Mouse (Mus musculus) limb, embryonic 12.5 days (tissue): ENCODE measurements around the gene Dspp. TPM values are rescaled to one million over a fixed set of nuclear protein-coding genes. Genes with fewer than 3 reads are reported as not detected.

Experiments used
- ATAC-seq: fragments of 200-750 bp; cut with Nextera tagmentation; 2 replicates; pipeline ENCODE4 v1.8.0; 2017; ENCODE audit warnings: low read depth, moderate TSS enrichment; ENCODE audit not compliant: insufficient number of reproducible peaks, insufficient read depth, low FRiP score, low TSS enrichment
- H3K27ac ChIP-seq: fragments of 300-500 bp; sonication (generic); 2 replicates; pipeline ENCODE4 v1.5.1; 2016; ENCODE audit warnings: mild to moderate bottlenecking, moderate library complexity
- H3K27me3 ChIP-seq: fragments of 300-500 bp; sonication (generic); 2 replicates; pipeline ENCODE4 v1.6.1; 2016; ENCODE audit warnings: mild to moderate bottlenecking, moderate library complexity
- H3K36me3 ChIP-seq: fragments of 300-500 bp; sonication (generic); 2 replicates; pipeline ENCODE4 v1.6.1; 2016; ENCODE audit warnings: mild to moderate bottlenecking, moderate library complexity
- H3K4me1 ChIP-seq: fragments of 300-500 bp; sonication (generic); replicated peaks from 2 replicates; pipeline ENCODE4 v1.6.1; 2016
- H3K4me2 ChIP-seq: fragments of 300-500 bp; sonication (generic); 2 replicates; pipeline ENCODE4 v1.6.1; 2016; ENCODE audit warnings: mild to moderate bottlenecking, moderate library complexity
- H3K4me3 ChIP-seq: fragments of 300-500 bp; sonication (generic); replicated peaks from 2 replicates; pipeline ENCODE4 v1.5.1; 2016; ENCODE audit warnings: mild to moderate bottlenecking
- H3K9ac ChIP-seq: fragments of 300-500 bp; sonication (generic); replicated peaks from 2 replicates; pipeline ENCODE4 v1.6.1; 2016; ENCODE audit warnings: mild to moderate bottlenecking, moderate library complexity
- H3K9me3 ChIP-seq: fragments of 300-500 bp; sonication (generic); 2 replicates; pipeline ENCODE4 v1.6.1; 2016; ENCODE audit warnings: mild to moderate bottlenecking, moderate library complexity
- WGBS: fragments of 180-500 bp; shearing (Covaris S2); methylation state at CpG from one replicate; pipeline ENCODE4 v1.1.7; 2016; 5-methylcytosine and 5-hydroxymethylcytosine counted together
- polyA plus RNA-seq: library from polyadenylated mRNA; unstranded; fragments of >200 nt; fragmentation: Nextera tagmentation; extraction: Ambion mirVana; gene quantifications from 2 replicates; pipeline ENCODE4 v1.2.1, GENCODE M21; 2016

Dspp gene
- polyA plus RNA-seq, 1 experiment from 2014 or later = not detected

GRCm38 (mm10) chr5:104201153-104201950 lies 30.8 kb downstream of the Dspp start:
- no peaks in the 10 kb centered on the region for H3K4me1 ChIP-seq
- no peak overlapping the region for H3K27ac ChIP-seq
- H3K9me3 ChIP-seq = no peaks in the 10 kb centered on the region
- H3K9ac ChIP-seq = no peak overlapping the region
- no peaks in the 10 kb centered on the region for H3K27me3 ChIP-seq
- H3K4me3 ChIP-seq = no peak overlapping the region
- H3K36me3 ChIP-seq = no peaks in the 10 kb centered on the region
- 93% methylated on average over 12 of the region's 12 CpGs for WGBS
- no peak overlapping the region for H3K4me2 ChIP-seq
- ATAC-seq = no peak

- no peak within 1 kb of the TSS for H3K27ac ChIP-seq
- WGBS = 76% methylated on average over 5 of the region's 5 CpGs
- H3K36me3 ChIP-seq = no peaks in the 10 kb centered on the region
- no peak within 1 kb of the TSS for H3K4me2 ChIP-seq
- no peaks in the 10 kb centered on the region for H3K9me3 ChIP-seq
- no peak within 1 kb of the TSS for H3K4me3 ChIP-seq
- ATAC-seq = no peak
- H3K4me1 ChIP-seq = no peaks in the 10 kb centered on the region
- H3K9ac ChIP-seq = no peak within 1 kb of the TSS
- no peaks in the 10 kb centered on the region for H3K27me3 ChIP-seq
Observed at GRCm38 (mm10) chr5:104202351-104202750, 31.8 kb downstream of the Dspp start, which contains the start of gene Dmp1. TSS of gene Dmp1 (plus strand) at chr5:104202613.

- no peaks in the 10 kb centered on the region for H3K4me1 ChIP-seq
- WGBS = 79% methylated on average over 11 of the region's 11 CpGs
- no peaks in the 10 kb centered on the region for H3K36me3 ChIP-seq
- H3K9ac ChIP-seq = no peak overlapping the region
- no peak overlapping the region for H3K4me3 ChIP-seq
- no peak overlapping the region for H3K4me2 ChIP-seq
- no peak overlapping the region for H3K27ac ChIP-seq
- no peaks in the 10 kb centered on the region for H3K27me3 ChIP-seq
- no peaks in the 10 kb centered on the region for H3K9me3 ChIP-seq
- no peak for ATAC-seq
Observed at GRCm38 (mm10) chr5:104212531-104212930, 42.0 kb downstream of the Dspp start.

GRCm38 (mm10) chr5:104218926-104219325 lies 48.4 kb downstream of the Dspp start:
- Histone ChIP-seq H3K9me3 (no peaks in the 10 kb centered on the region), H3K4me3 (no peak overlapping the region), H3K4me1 (no peaks in the 10 kb centered on the region), H3K9ac (no peak overlapping the region), H3K27me3 (no peaks in the 10 kb centered on the region), H3K36me3 (no peaks in the 10 kb centered on the region), H3K4me2 (no peak overlapping the region), H3K27ac (no peak overlapping the region)
- no peak for ATAC-seq
- 32% methylated on average over 5 of the region's 5 CpGs for WGBS

GRCm38 (mm10) chr5:104224299-104224698 lies 53.8 kb downstream of the Dspp start:
- H3K4me3 ChIP-seq = no peak overlapping the region
- no peak overlapping the region for H3K4me2 ChIP-seq
- no peaks in the 10 kb centered on the region for H3K4me1 ChIP-seq
- no peak overlapping the region for H3K27ac ChIP-seq
- H3K9me3 ChIP-seq = no peaks in the 10 kb centered on the region
- ATAC-seq = no peak
- H3K27me3 ChIP-seq = no peaks in the 10 kb centered on the region
- 58% methylated on average over 3 of the region's 3 CpGs for WGBS
- no peak overlapping the region for H3K9ac ChIP-seq
- no peaks in the 10 kb centered on the region for H3K36me3 ChIP-seq

GRCm38 (mm10) chr5:104224750-104225149 lies 54.2 kb downstream of the Dspp start:
- no peak overlapping the region for H3K4me3 ChIP-seq
- H3K27ac ChIP-seq = no peak overlapping the region
- H3K36me3 ChIP-seq = no peaks in the 10 kb centered on the region
- no peak for ATAC-seq
- no peak overlapping the region for H3K9ac ChIP-seq
- H3K27me3 ChIP-seq = no peaks in the 10 kb centered on the region
- no peaks in the 10 kb centered on the region for H3K9me3 ChIP-seq
- no peaks in the 10 kb centered on the region for H3K4me1 ChIP-seq
- no peak overlapping the region for H3K4me2 ChIP-seq

GRCm38 (mm10) chr5:104228497-104228896 lies 58.0 kb downstream of the Dspp start:
- Histone ChIP-seq H3K4me2 (no peak overlapping the region), H3K4me1 (no peaks in the 10 kb centered on the region), H3K27me3 (no peaks in the 10 kb centered on the region), H3K9ac (no peak overlapping the region), H3K4me3 (no peak overlapping the region), H3K27ac (no peak overlapping the region), H3K36me3 (no peaks in the 10 kb centered on the region), H3K9me3 (no peaks in the 10 kb centered on the region)
- no peak for ATAC-seq
- WGBS = 10% methylated on average over 1 of the region's 1 CpGs

Other genes starting within 250 kb of the Dspp start
- gene Hsd17b13, start 193.3 kb upstream of the Dspp start, polyA plus RNA-seq = not detected in 2 replicates
- gene Hsd17b11, start 148.8 kb upstream of the Dspp start, polyA plus RNA-seq = 2.6 and 3.0 TPM in 2 replicates
- gene Nudt9, start 124.4 kb upstream of the Dspp start, polyA plus RNA-seq = 65.4 and 66.1 TPM in 2 replicates
- gene Gm17660, start 93.1 kb upstream of the Dspp start, polyA plus RNA-seq = not detected in 2 replicates
- 27.2 and 28.2 TPM in 2 replicates for gene Sparcl1, start 57.0 kb upstream of the Dspp start, polyA plus RNA-seq
- 0.29 and 0.35 TPM in 2 replicates for gene Dmp1, start 31.9 kb downstream of the Dspp start, polyA plus RNA-seq
- gene Ibsp, start 128.5 kb downstream of the Dspp start, polyA plus RNA-seq = 0.86 TPM in 1 of 2 replicates, not detected in the other
- gene Mepe, start 154.6 kb downstream of the Dspp start, polyA plus RNA-seq = not detected in 2 replicates